Mouse (Mus musculus): ENCODE results near the gene Rpl37a.

DNA sequence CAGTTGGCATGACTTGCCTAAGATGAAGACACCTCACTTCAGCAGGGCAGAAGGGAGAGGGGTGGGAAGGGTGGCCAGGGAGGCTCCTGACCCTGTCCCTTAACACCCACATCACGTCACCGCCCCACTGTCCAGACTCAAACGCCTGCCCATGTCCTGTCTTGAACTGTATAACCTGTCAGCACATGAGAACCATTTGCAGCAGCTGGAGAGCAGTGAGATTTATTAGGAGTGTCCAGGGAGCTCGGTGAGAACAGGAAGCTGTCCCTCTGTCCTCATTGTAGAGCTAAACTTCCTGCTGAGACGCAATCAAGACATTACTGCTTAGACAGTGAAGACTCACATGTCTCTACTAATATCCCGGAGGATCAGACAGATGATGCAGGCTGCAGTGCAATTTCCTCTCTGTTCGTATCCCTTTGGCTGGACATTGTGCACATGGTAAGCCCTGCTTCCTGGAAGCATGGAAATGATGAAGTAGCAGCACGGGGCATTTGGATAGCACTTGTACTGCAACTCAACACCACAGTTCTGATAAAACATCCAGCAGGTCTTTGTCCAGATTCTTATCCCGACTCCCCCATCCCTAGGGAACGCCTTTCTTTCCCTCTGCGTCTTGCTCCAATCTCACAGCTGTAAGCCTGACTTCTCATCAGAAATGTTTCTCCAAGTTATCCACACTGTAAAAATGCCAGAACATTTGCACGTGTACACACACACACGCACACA lies 25.5 kb downstream of the Rpl37a start:
- no peak for TF ChIP-seq CTCF (IDR thresholded peaks at IDR 0.05)
- TF ChIP-seq POLR2A (IDR thresholded peaks at IDR 0.05; ENCODE audit: insufficient read depth, low read depth, low read length): no peak

All from heart, adult 2 months (tissue).